Mouse (Mus musculus) liver, postnatal 0 days (tissue): ENCODE data around the gene Vps45.

Experiments
- CTCF ChIP-seq: sonication (generic); IDR thresholded peaks from 2 replicates; pipeline ENCODE4 v1.5.1; 2016; ENCODE audit warnings: antibody characterized with exemption, low read depth
- EP300 ChIP-seq: IDR thresholded peaks from 2 replicates; pipeline ENCODE4 v1.6.1; 2016; ENCODE audit warnings: antibody characterized with exemption, low read depth, mild to moderate bottlenecking

- no peak for TF ChIP-seq CTCF
- TF ChIP-seq EP300, result peak; percentile 58; the same call in 1 of the 2 replicates
Measured at GRCm38 (mm10) chr3:96094203-96094602, 35.9 kb upstream of the Vps45 start.
